Mouse (Mus musculus): Measurements from ENCODE around the gene Olfr907.

Gene Olfr907

GRCm38 (mm10) chr9:38495501-38495900 lies at the start of gene Olfr907:
Olfr907 (plus strand) TSS chr9:38495801.
- in situ Hi-C loops (cut with MboI, MseI): no loop called here

GRCm38 (mm10) chr9:38447352-38447751 lies 48.2 kb upstream of the Olfr907 start, which contains the start of gene Olfr902:
Olfr902 (plus strand) TSS chr9:38447652.
- in situ Hi-C loops (cut with MboI, MseI): no loop called here

- in situ Hi-C loops (cut with MboI, MseI): loop anchor here (25.0 kb wide), 1 partner anchor 549 kb away; the partner anchor contains the start of gene Olfr146
Measured at GRCm38 (mm10) chr9:38462844-38463243, 32.8 kb upstream of the Olfr907 start, which contains the start of gene Olfr904. Olfr904 (plus strand) TSS chr9:38463144.

GRCm38 (mm10) chr9:38470807-38471206 lies 24.8 kb upstream of the Olfr907 start, which contains the start of gene Olfr905:
Olfr905 (plus strand) TSS chr9:38471107.
- in situ Hi-C loops (cut with MboI, MseI): loop anchor here (25.0 kb wide), 1 partner anchor 541 kb away; the partner anchor contains the start of gene Olfr146

GRCm38 (mm10) chr9:38486785-38487184 lies 8.8 kb upstream of the Olfr907 start, which contains the start of gene Olfr906:
Olfr906 (plus strand) TSS chr9:38487085.
- in situ Hi-C loops (cut with MboI, MseI): no loop called here

GRCm38 (mm10) chr9:38512353-38512752 lies 16.8 kb downstream of the Olfr907 start:
- in situ Hi-C loops (cut with MboI, MseI): no loop called here

- in situ Hi-C loops (cut with MboI, MseI): no loop called here
Measured at GRCm38 (mm10) chr9:38521280-38521679, 25.7 kb downstream of the Olfr907 start, which contains the start of gene Olfr911-ps1. Olfr911-ps1 (plus strand) TSS chr9:38521580.

- in situ Hi-C loops (cut with MboI, MseI): loop anchor here (10.0 kb wide), 1 partner anchor 1623 kb away; no protein-coding TSS in a partner anchor
Measured at GRCm38 (mm10) chr9:38537549-38537948, 41.9 kb downstream of the Olfr907 start, which contains the start of gene Olfr910. Olfr910 (plus strand) TSS chr9:38537849.

Measured in regulatory T cell (primary cell).